Mouse (Mus musculus) lung, adult 2 months (tissue): Measurements from ENCODE around the gene Ppp1r8. TPM values are rescaled to one million over a fixed set of nuclear protein-coding genes. Genes with fewer than 3 reads are reported as not detected.
"Not testable (repeated sequence)": the region's sequence is repeated elsewhere in the genome, so short reads cannot be mapped to it uniquely, and the experiment has no call there.

Experiments
- DNase-seq: peaks from one replicate; pipeline ENCODE4 v3.0.0; 2022
- H3K4me1 ChIP-seq: fragments of 200-500 bp; 2 replicates; pipeline ENCODE4 v1.6.1; 2011; ENCODE audit warnings: low read length; ENCODE audit not compliant: control insufficient read depth, insufficient read depth
- H3K4me3 ChIP-seq: fragments of 200-500 bp; replicated peaks from 2 replicates; pipeline ENCODE3; 2011; ENCODE audit warnings: low read depth, mild to moderate bottlenecking, control low read depth, low read length; ENCODE audit errors: extremely low read depth
- CTCF ChIP-seq: fragments of 200-500 bp; IDR thresholded peaks from 2 replicates; pipeline ENCODE4 v1.5.1; 2011; ENCODE audit warnings: mild to moderate bottlenecking, low read length, control low read depth; ENCODE audit not compliant: insufficient read depth
- POLR2A ChIP-seq: fragments of 200-500 bp; IDR thresholded peaks from 2 replicates; pipeline ENCODE4 v1.6.1; 2011; ENCODE audit warnings: low read depth, mild to moderate bottlenecking, control low read depth, low read length, borderline replicate concordance; ENCODE audit errors: extremely low read depth
- WGBS: fragments of 180-500 bp; shearing (Covaris S2); methylation state at CpG from one replicate; pipeline ENCODE4 v1.1.7; 2018; 5-methylcytosine and 5-hydroxymethylcytosine counted together
- polyA plus RNA-seq: library from polyadenylated mRNA; depleted of rRNA; stranded (reverse); fragments of >200 nt; gene quantifications from 2 replicates; pipeline ENCODE4 v1.2.3, GENCODE M21; 2012

Ppp1r8 gene
- polyA plus RNA-seq, 1 experiment = 29.9 TPM

- WGBS = 81% methylated on average over 4 of the region's 4 CpGs
- no peaks in the 10 kb centered on the region for H3K4me1 ChIP-seq
- TF ChIP-seq POLR2A (no peak), CTCF (no peak)
- no peak for DNase-seq
- H3K4me3 ChIP-seq = no peak overlapping the region
Measured at GRCm38 (mm10) chr4:132799845-132800244, 43.1 kb downstream of the Ppp1r8 start.

- not testable (repeated sequence) for DNase-seq, H3K4me1 ChIP-seq, H3K4me3 ChIP-seq
- 80% methylated on average over 3 of the region's 3 CpGs for WGBS
Measured at GRCm38 (mm10) chr4:132798666-132799065, 44.3 kb downstream of the Ppp1r8 start.

DNA sequence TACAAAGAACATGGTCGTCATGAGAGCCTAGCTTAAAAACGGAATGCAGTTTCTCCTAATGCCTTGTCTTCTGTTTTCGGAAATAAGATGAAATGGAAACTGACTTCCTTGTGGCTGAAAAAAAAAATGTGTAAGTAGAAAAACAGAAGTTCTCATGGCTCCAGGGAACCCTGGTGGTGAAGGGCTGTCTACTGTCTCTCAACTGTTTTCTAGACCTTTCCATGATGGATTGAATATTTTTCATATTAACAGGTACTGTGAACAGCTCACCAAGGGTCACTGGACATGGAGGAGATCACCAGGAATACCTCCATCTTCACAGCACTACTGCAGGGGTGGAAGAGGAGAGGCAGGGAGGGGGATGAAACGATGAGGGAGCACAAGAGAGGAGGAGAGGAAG lies 44.9 kb downstream of the Ppp1r8 start:
- Histone ChIP-seq H3K4me3 (no peak overlapping the region), H3K4me1 (no peaks in the 10 kb centered on the region)
- 48% methylated on average over 4 of the region's 4 CpGs for WGBS
- no peak for DNase-seq
- TF ChIP-seq CTCF (no peak), POLR2A (no peak)

DNA sequence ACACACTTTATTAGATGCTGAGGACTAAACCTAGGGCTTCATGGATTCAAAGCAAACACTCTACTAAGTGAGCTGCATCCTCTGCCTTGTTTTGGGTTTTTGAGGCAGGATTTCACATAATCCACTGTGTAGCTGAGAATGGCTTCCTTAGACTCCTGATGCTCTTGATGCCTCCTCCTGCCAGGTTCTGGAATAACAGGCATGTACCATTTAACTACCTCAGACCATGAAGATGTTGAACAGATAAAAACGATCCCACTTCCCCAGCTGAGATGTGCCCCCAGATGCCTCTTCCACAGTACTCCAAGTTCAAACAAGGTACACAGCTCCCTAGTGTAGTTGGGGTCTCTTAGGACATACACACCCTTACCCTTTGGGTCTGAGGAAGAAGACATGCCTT lies 45.5 kb downstream of the Ppp1r8 start:
- no peak for DNase-seq
- no peak overlapping the region for H3K4me3 ChIP-seq
- TF ChIP-seq CTCF = no peak
- no peak for TF ChIP-seq POLR2A
- H3K4me1 ChIP-seq = no peaks in the 10 kb centered on the region
- WGBS = 57% methylated on average over 1 of the region's 1 CpGs

DNA sequence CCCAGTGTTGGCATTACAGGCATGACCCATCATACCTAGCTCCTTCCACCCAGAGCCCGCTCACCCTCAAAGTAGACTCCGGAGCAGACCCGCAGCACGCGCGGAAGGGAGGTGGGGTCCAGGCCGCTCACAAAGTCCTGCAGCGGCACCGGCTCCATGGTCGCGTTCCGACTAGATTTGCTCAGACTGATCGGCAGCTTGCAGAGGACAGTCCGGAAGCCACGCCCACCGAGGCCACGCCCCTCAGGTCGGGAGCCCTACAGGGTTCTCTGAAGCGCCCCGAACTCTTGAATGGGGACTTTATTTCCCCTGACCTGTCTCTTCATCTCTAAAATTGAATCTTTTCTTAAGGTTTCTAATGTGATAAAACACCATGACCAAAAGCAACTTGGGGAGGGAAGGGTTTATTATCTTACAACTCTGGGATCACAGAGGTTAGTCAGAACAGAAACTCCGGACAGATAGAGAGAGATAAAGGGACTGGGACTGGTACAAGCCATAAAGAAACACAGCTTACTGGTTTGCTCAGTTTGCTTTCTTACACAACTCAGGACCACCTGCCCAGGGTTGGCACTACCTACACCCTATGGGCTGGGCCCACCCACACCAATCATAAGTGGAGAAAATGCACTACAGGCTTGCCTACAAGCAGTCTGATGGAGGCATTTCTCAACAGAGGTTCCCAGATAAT lies 46.6 kb downstream of the Ppp1r8 start, which contains the start of gene Themis2:
TSS of gene Themis2 (minus strand) at position 192 of the 691 bp plus-strand sequence.
- peak; percentile 58; the same call in 1 of the 2 replicates for TF ChIP-seq POLR2A
- TF ChIP-seq CTCF = no peak
- peak; percentile 64 for DNase-seq
- no peaks in the 10 kb centered on the region for H3K4me1 ChIP-seq
- WGBS = 3% methylated on average over 21 of the region's 21 CpGs
- peak within 1 kb of the TSS; percentile 62 for H3K4me3 ChIP-seq

GRCm38 (mm10) chr4:132795171-132795570 lies 47.8 kb downstream of the Ppp1r8 start:
- no peak for DNase-seq
- Histone ChIP-seq H3K4me1 (no peaks in the 10 kb centered on the region), H3K4me3 (peak overlapping the region; percentile 35)
- TF ChIP-seq CTCF (no peak), POLR2A (no peak)
- 63% methylated on average over 7 of the region's 7 CpGs for WGBS

GRCm38 (mm10) chr4:132794760-132795159 lies 48.2 kb downstream of the Ppp1r8 start:
- Histone ChIP-seq H3K4me3 (peak overlapping the region; percentile 35), H3K4me1 (no peaks in the 10 kb centered on the region)
- 60% methylated on average over 8 of the region's 8 CpGs for WGBS
- no peak for DNase-seq
- TF ChIP-seq POLR2A = 0 out of 2 replicates have a peak, but pooled peaks have one; percentile 18
- no peak for TF ChIP-seq CTCF

GRCm38 (mm10) chr4:132794028-132794427 lies 48.9 kb downstream of the Ppp1r8 start:
- no peaks in the 10 kb centered on the region for H3K4me1 ChIP-seq
- DNase-seq = no peak
- peak overlapping the region; percentile 4 for H3K4me3 ChIP-seq
- WGBS = 46% methylated on average over 9 of the region's 9 CpGs
- TF ChIP-seq CTCF (no peak), POLR2A (no peak)

DNA sequence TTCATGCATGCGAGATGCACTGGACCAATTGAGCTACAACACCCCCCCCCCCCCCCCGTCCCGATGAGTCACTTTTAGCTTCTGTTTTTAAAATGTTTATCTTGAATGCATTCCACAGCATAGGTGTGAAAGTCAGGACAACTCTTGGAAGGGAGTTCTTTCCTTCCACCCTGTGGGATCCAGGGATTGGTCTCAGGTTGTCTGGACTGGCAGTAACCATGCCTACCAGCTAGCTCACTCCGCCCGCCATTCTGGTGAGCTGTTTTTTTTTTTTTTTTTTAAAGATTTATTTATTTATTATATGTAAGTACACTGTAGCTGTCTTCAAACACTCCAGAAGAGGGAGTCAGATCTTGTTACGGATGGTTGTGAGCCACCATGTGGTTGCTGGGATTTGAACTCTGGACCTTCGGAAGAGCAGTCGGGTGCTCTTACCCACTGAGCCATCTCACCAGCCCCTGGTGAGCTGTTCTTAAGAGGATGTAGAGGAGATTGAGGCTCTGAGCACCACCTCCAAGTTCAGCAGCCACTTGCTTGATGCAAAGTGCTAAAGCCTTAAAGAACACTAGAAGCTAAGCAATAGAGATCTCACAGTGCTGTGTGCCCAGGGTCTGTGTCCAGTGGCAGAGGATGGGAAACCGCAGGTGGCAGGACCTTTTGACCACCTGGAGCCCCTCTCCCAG lies 49.5 kb downstream of the Ppp1r8 start:
- WGBS = 76% methylated on average over 9 of the region's 9 CpGs
- H3K4me1 ChIP-seq, H3K4me3 ChIP-seq, DNase-seq: not testable (repeated sequence)

DNA sequence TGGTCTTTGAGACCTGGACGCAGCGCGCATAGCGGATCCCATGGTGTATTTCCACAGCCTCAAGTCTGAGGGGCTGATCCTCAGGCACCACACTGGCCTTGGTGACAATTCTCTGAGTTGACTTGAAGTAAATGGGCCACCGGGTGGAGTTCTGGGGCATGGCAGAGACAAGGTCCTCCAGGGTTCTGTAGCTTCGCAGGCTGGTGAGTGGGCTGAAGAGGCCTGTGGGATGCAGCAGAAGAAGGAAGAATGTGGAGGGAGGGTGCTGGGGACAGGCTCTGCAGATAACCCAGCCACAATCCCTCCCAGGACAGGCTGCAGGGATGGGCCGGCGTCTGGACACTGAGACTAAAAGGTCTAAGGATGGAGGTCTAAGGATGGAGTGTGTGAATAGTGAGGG lies 53.2 kb downstream of the Ppp1r8 start:
- WGBS = 86% methylated on average over 8 of the region's 8 CpGs
- TF ChIP-seq CTCF = no peak
- no peaks in the 10 kb centered on the region for H3K4me1 ChIP-seq
- no peak for DNase-seq
- H3K4me3 ChIP-seq = no peak overlapping the region
